8 mouse cellular contexts compared by ENCODE assay signal in the genomic region with DNA sequence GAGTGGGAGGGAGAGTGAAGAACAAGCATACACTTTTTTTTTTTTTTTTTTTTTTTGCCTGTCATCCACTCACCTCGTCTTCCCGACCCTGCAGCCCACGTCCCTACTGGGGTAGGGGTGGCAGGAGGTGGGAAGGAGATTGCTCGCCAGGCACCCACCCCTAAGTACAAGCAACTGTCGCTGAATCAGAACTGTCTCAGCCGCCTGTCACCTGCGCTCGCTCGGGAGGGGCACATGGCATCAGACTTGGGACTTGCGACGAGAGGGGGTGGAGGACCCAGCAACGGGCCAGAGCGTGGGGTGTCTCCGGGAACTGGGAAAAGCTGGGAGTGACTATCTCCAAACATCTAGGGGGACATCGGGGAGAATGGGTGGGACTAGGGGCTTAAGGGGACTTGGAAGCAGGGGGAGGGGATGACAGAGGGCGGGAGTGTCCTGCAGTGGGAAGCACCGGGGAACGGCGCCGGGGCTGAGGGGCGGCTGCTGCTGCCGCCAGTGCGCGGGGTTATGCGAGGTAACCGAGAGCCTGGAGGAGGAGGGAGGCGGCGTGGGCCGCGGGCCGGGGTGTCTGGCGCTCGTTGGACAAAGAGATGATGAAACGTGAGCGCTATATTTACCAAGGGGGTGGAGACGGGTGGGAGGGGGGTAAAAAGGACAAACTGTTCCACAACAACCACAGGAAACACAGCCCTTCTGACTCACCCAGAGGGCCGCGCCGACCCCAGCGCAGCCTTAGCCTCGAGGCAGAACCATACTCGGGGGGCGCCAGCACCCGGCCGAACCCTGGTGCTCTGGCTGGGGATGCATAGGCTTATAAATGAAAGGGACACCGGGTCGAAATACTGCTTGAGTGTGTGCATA. TPM values are rescaled to one million over a fixed set of nuclear protein-coding genes. Genes with fewer than 3 reads are reported as not detected.
DNase-seq lines count a peak whose midpoint lies in the region; ATAC-seq and TF ChIP-seq lines count a peak whose summit lies in the region.

No protein-coding gene starts in this region.

- H3K36me3 ChIP-seq in forebrain, embryonic 13.5 days (ENCODE audit: poor library complexity, severe bottlenecking) = no peaks in the 10 kb centered on the region
- H3K36me3 ChIP-seq in heart, postnatal 0 days (replicated peaks; ENCODE audit: control insufficient read depth, insufficient read depth, low read length) = no peaks in the 10 kb centered on the region
- H3K36me3 ChIP-seq in neural tube, embryonic 13.5 days = no peaks in the 10 kb centered on the region

- H3K4me1 ChIP-seq in forebrain, embryonic 13.5 days = peaks cover 38% of the 10 kb centered on the region
- H3K4me1 ChIP-seq in heart, postnatal 0 days (ENCODE audit: control insufficient read depth, insufficient read depth) = peaks cover 33% of the 10 kb centered on the region
- H3K4me1 ChIP-seq in neural tube, embryonic 13.5 days (replicated peaks) = peaks cover 37% of the 10 kb centered on the region

- peak overlapping the region; percentile 59 for H3K9ac ChIP-seq in forebrain, embryonic 13.5 days
- peak overlapping the region; percentile 68 for H3K9ac ChIP-seq in heart, postnatal 0 days (replicated peaks; ENCODE audit: low read depth, low read length)
- peak overlapping the region; percentile 67 for H3K9ac ChIP-seq in neural tube, embryonic 13.5 days

- H3K4me2 ChIP-seq in forebrain, embryonic 13.5 days = peak overlapping the region; percentile 87
- peak overlapping the region; percentile 76 for H3K4me2 ChIP-seq in heart, postnatal 0 days (ENCODE audit: low read depth, low read length)
- peak overlapping the region; percentile 72 for H3K4me2 ChIP-seq in neural tube, embryonic 13.5 days

- peak; percentile 97 for TF ChIP-seq EP300 in heart, postnatal 0 days (IDR thresholded peaks at IDR 0.05; ENCODE audit: low read depth)

- H3K4me3 ChIP-seq in forebrain, embryonic 13.5 days = peak overlapping the region; percentile 42
- peak overlapping the region; percentile 43 for H3K4me3 ChIP-seq in heart, postnatal 0 days (ENCODE audit: low read depth, low read length)
- H3K4me3 ChIP-seq in neural tube, embryonic 13.5 days = peak overlapping the region; percentile 41

- peaks cover 62% of the 10 kb centered on the region for H3K27me3 ChIP-seq in forebrain, embryonic 13.5 days
- no peaks in the 10 kb centered on the region for H3K27me3 ChIP-seq in heart, postnatal 0 days (ENCODE audit: control insufficient read depth, insufficient read depth, low read length)
- H3K27me3 ChIP-seq in neural tube, embryonic 13.5 days = peaks cover 74% of the 10 kb centered on the region

- no peak overlapping the region for H3K27ac ChIP-seq in forebrain, embryonic 13.5 days
- H3K27ac ChIP-seq in heart, postnatal 0 days (ENCODE audit: low read depth) = peak overlapping the region; percentile 99
- H3K27ac ChIP-seq in neural tube, embryonic 13.5 days (replicated peaks) = no peak overlapping the region

- WGBS in forebrain, embryonic 13.5 days = 2% methylated on average over 45 of the region's 47 CpGs
- WGBS in heart, postnatal 0 days = 1% methylated on average over 47 of the region's 47 CpGs
- WGBS in neural tube, embryonic 13.5 days = under 1% methylated on average over 47 of the region's 47 CpGs

- H3K9me3 ChIP-seq in forebrain, embryonic 13.5 days (replicated peaks) = no peaks in the 10 kb centered on the region
- H3K9me3 ChIP-seq in heart, postnatal 0 days (replicated peaks; ENCODE audit: control insufficient read depth, low read length) = no peaks in the 10 kb centered on the region
- no peaks in the 10 kb centered on the region for H3K9me3 ChIP-seq in neural tube, embryonic 13.5 days

- no peak for TF ChIP-seq CTCF in heart, postnatal 0 days (IDR thresholded peaks at IDR 0.05; ENCODE audit: low read depth)

- peak; percentile 36 for ATAC-seq in CD4-positive, CD25-positive, alpha-beta regulatory T cell, adult 4 months
- ATAC-seq in forebrain, embryonic 13.5 days = peak; percentile 28
- ATAC-seq in heart, postnatal 0 days (ENCODE audit: insufficient read depth, low read depth) = peak; percentile 84
- peak; percentile 54 for ATAC-seq in neural tube, embryonic 13.5 days (ENCODE audit: low read depth)

- peak; percentile 41 for DNase-seq in c-Kit-positive CD71-positive TER-119-positive erythroid progenitor cells, embryonic 14.5 days (ENCODE audit: low spot score)
- DNase-seq in heart, postnatal 0 days (ENCODE audit: low spot score) = peak; percentile 98
- DNase-seq in kidney, postnatal 4 days = peak; percentile 83 to 90
- peak; percentile 95 to 97 for DNase-seq in lung, adult 18-20 months
- peak; percentile 92 for DNase-seq in telencephalon, adult 2 months (ENCODE audit: low read depth, low spot score)

RNA-seq across cellular contexts. Expression of a gene that starts 6.4 kb away (rescaled TPM):
- polyA plus RNA-seq in CD4-positive, CD25-positive, alpha-beta regulatory T cell, adult 4 months (2017; shearing (Covaris generic)) = 1 to 10 TPM; 3.6 to 4.3 TPM
- 0.97 and 1.0 TPM in 2 replicates for polyA plus RNA-seq in forebrain, embryonic 13.5 days (2015; fragmentation: Nextera tagmentation; extraction: Ambion mirVana)
- 35.1 and 71.5 TPM in 2 replicates for total RNA-seq in heart, postnatal 0 days (2014; rRNA removed; ENCODE audit: low replicate concordance)
- polyA plus RNA-seq in heart, postnatal 0 days (2015; fragmentation: Nextera tagmentation; extraction: Ambion mirVana) = 14.4 and 16.5 TPM in 2 replicates
- polyA plus RNA-seq in neural tube, embryonic 13.5 days (2015; fragmentation: Nextera tagmentation; extraction: Ambion mirVana) = 1.5 and 2.1 TPM in 2 replicates

Comparison
In these comparisons a context has a peak if more than half of its experiments do, and no peak if none do; other contexts are left out.
1. ATAC-seq: peak in every context shown above with its lines; median percentile 84 in heart, postnatal 0 days; 54 in neural tube, embryonic 13.5 days; 36 in CD4-positive, CD25-positive, alpha-beta regulatory T cell, adult 4 months; 28 in forebrain, embryonic 13.5 days.
2. DNase-seq: peak in every context shown above with its lines; median percentile 98 in heart, postnatal 0 days; 96 in lung, adult 18-20 months; 92 in telencephalon, adult 2 months; 86 in kidney, postnatal 4 days; 41 in c-Kit-positive CD71-positive TER-119-positive erythroid progenitor cells, embryonic 14.5 days.